Mouse (Mus musculus): ENCODE measurements at regions not wholly inside any gene's neighbourhood (a gene's known extent, or its start where the extent isn't known, plus 50 kb on each side); places are given as distances from the start of the nearest gene placed in this dataset.

DNA sequence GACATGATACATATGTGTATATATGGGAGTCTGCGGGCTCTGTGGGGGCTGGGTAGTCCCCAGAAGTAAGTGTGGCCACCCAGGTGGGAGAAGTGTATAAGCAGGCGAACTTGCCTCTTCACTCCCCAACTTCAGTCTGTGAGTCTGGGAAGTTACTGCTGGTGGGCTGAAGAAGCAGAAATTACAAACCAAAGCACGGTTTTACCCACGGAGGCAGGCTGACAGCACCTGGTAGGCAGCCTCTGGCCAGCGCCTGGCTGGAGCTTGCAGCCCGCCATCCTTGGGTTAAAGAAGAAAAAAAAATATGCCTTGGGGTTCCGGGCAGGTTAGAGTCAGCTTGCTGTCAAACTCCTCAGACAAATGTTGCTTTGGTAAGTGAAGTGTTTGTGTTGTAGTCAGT lies 131.9 kb upstream of the Ubr2 start:
- TF ChIP-seq CTCF (IDR thresholded peaks at IDR 0.05; ENCODE audit: control insufficient read depth, insufficient read depth, insufficient read length) (no peak), MYOD1 (IDR thresholded peaks at IDR 0.05; ENCODE audit: control insufficient read depth, insufficient read length, low read depth) (no peak)

Measured in C2C12 (cell line).